Mouse (Mus musculus) cerebellum, adult 2 months (tissue): ENCODE measurements at regions not wholly inside any gene's neighbourhood (a gene's known extent, or its start where the extent isn't known, plus 50 kb on each side); places are given as distances from the start of the nearest gene placed in this dataset.

Source experiments
- DNase-seq, 2 experiments: peaks; one replicate each; pipeline ENCODE4 v3.0.0; 2021
- H3K27ac ChIP-seq: fragments of 200-500 bp; 2 replicates; pipeline ENCODE4 v1.5.1; 2012; ENCODE audit warnings: low read length, control low read depth, inconsistent platforms; ENCODE audit not compliant: insufficient read depth
- H3K27me3 ChIP-seq: fragments of 200-500 bp; 2 replicates; pipeline ENCODE4 v1.6.1; 2012; ENCODE audit warnings: inconsistent platforms, mild to moderate bottlenecking, low read length, moderate library complexity; ENCODE audit not compliant: control insufficient read depth, insufficient read depth
- H3K4me1 ChIP-seq: fragments of 200-500 bp; 2 replicates; pipeline ENCODE4 v1.6.1; 2011; ENCODE audit warnings: low read length; ENCODE audit not compliant: control insufficient read depth, insufficient read depth
- H3K4me3 ChIP-seq: fragments of 200-500 bp; replicated peaks from 2 replicates; pipeline ENCODE3; 2011; ENCODE audit warnings: mild to moderate bottlenecking, low read depth, low read length, control low read depth; ENCODE audit not compliant: insufficient read depth
- CTCF ChIP-seq: fragments of 200-500 bp; IDR thresholded peaks from 2 replicates; pipeline ENCODE4 v1.5.1; 2011; ENCODE audit warnings: low read depth, mild to moderate bottlenecking, control low read depth, low read length, moderate library complexity, borderline replicate concordance; ENCODE audit not compliant: insufficient read depth
- POLR2A ChIP-seq: fragments of 200-500 bp; IDR thresholded peaks from 2 replicates; pipeline ENCODE4 v1.6.1; 2011; ENCODE audit warnings: low read length, control low read depth, borderline replicate concordance; ENCODE audit not compliant: insufficient read depth
- WGBS: fragments of 180-500 bp; shearing (Covaris S2); methylation state at CpG from one replicate; pipeline ENCODE4 v1.1.7; 2018; 5-methylcytosine and 5-hydroxymethylcytosine counted together

DNA sequence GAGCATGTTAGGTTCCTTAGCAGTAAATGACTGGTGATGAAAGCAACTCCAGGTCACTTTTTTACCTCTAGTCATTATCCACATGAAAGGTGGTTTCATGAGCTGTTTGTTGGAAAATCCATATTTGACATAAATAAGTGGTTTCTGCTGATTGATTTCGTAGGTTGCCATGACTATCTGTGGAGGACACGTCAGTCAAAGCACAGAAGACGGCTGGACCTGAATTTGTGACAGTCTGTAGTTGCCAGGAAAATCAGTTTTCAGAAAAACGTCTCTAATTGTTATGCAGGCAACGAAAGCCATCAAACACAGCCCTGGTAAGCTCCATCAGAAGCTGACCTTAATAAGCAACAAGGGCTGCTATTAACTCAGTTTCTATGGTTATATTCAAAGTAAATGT, 107.9 kb upstream of the Ufl1 start:
- Histone ChIP-seq H3K27ac (no peak overlapping the region), H3K4me3 (no peak overlapping the region), H3K4me1 (no peaks in the 10 kb centered on the region), H3K27me3 (no peaks in the 10 kb centered on the region)
- DNase-seq = no peak
- TF ChIP-seq POLR2A = no peak
- no peak for TF ChIP-seq CTCF
- WGBS = 55% methylated on average over 5 of the region's 5 CpGs

DNA sequence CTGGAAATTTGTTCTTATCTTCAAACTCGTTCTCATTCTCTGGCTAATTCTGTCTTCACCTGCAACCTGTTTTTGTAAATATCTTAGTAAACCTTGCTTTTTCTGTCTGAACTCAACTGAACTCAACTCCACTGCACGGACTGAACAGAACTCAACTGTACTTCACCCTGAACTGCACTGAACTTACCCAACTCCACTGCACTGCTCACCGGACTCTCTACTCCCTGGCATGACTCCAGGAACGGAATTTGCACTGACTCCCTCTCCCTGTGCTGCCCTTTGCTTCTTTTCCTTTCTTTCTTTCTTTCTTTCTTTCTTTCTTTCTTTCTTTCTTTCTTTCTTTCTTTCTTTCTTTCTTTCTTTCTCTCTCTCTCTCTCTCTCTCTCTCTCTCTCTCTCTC, 90.4 kb upstream of the Ufl1 start:
- 69% methylated on average over 4 of the region's 4 CpGs for WGBS
- DNase-seq = no peak
- Histone ChIP-seq H3K27ac (no peak overlapping the region), H3K4me1 (no peaks in the 10 kb centered on the region), H3K27me3 (no peaks in the 10 kb centered on the region), H3K4me3 (no peak overlapping the region)
- TF ChIP-seq POLR2A = no peak
- no peak for TF ChIP-seq CTCF

DNA sequence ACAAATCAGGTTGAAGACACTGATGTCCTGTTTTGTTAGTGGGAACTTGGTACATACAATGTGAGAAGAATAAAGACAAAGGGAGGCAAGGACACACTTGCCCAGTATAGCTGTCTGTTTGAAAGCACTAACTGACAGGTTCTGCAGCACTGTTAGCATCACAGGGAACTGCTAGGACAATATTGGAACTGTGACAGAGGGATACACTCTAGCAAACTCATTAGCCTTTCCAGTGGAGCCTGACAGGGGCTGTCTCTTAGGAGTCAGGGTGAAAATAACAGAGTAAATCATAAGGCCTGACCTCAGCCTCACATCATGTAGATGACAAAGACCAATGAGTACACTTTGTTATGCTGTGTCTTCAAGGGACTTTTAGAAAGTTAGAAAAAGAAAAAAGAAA, 82.8 kb upstream of the Ufl1 start:
- H3K4me1 ChIP-seq = no peaks in the 10 kb centered on the region
- no peak for TF ChIP-seq POLR2A
- no peak for TF ChIP-seq CTCF
- H3K27me3 ChIP-seq = no peaks in the 10 kb centered on the region
- H3K4me3 ChIP-seq = no peak overlapping the region
- no peak for DNase-seq
- H3K27ac ChIP-seq = no peak overlapping the region

DNA sequence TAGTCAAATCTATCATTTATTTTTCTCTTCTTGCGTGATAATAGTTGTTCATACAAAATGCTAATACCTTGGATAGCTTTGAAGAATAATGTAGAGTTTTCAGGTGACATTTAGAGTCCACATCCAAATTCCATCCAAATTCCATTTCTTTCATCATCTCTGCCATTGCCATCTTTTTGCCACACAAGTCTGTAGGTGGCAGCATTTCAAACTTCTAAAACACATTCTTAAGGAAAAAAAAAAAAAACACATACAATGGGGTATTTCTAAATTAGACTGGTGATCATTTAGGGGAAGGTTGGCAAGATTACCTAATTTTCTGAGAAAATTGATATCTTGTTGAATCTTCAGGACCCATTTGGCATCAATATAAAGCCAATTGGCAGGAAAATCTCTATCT, 56.0 kb upstream of the Ufl1 start:
- TF ChIP-seq POLR2A (no peak), CTCF (no peak)
- no peak for DNase-seq
- no peaks in the 10 kb centered on the region for H3K4me1 ChIP-seq

More for the DNA sequence above, 56.0 kb upstream of the Ufl1 start:
- WGBS = 100% methylated on average over 1 of the region's 1 CpGs
- no peak overlapping the region for H3K4me3 ChIP-seq
- H3K27me3 ChIP-seq = no peaks in the 10 kb centered on the region
- no peak overlapping the region for H3K27ac ChIP-seq
